Comparison of ENCODE assay signal across 8 mouse cellular contexts in genomic region chr3:20034719-20035404, GRCm38 (mm10). TPM values are rescaled to one million over a fixed set of nuclear protein-coding genes. Genes with fewer than 3 reads are reported as not detected.
DNase-seq lines count a peak whose midpoint lies in the region; ATAC-seq lines count a peak whose summit lies in the region.

Gene Hps3 (minus strand): TSS chr3:20035315.

- peak; percentile 88 for DNase-seq in NIH3T3 (ENCODE audit: low read depth)
- DNase-seq in cerebellum, postnatal 10 days, result peak; percentile 89 to 91
- peak; percentile 74 to 83 for DNase-seq in frontal cortex, postnatal 14 days (ENCODE audit: low spot score in 2 of 2)
- peak; percentile 87 to 90 for DNase-seq in layer of hippocampus, postnatal 36 days
- DNase-seq in lung, postnatal 36 days, result peak; percentile 93
- DNase-seq in retina, postnatal 1 day, result peak; percentile 88
- DNase-seq in urinary bladder, adult 18-20 months (ENCODE audit: low spot score in 2 of 2), result peak; percentile 78 to 90

- H3K27ac ChIP-seq in hindbrain, embryonic 13.5 days, result peak within 1 kb of the TSS; percentile 85

- WGBS in hindbrain, embryonic 13.5 days, result under 1% methylated on average over 47 of the region's 47 CpGs

- ATAC-seq in hindbrain, embryonic 13.5 days (ENCODE audit: low FRiP score), result peak; percentile 100

- peaks cover 13% of the 10 kb centered on the region for H3K4me1 ChIP-seq in hindbrain, embryonic 13.5 days (replicated peaks)

- peak within 1 kb of the TSS; percentile 79 for H3K4me3 ChIP-seq in hindbrain, embryonic 13.5 days

- peak within 1 kb of the TSS; percentile 74 for H3K4me2 ChIP-seq in hindbrain, embryonic 13.5 days

- H3K36me3 ChIP-seq in hindbrain, embryonic 13.5 days, result no peaks in the 10 kb centered on the region

- no peaks in the 10 kb centered on the region for H3K27me3 ChIP-seq in hindbrain, embryonic 13.5 days

- peak within 1 kb of the TSS; percentile 81 for H3K9ac ChIP-seq in hindbrain, embryonic 13.5 days

- no peaks in the 10 kb centered on the region for H3K9me3 ChIP-seq in hindbrain, embryonic 13.5 days

RNA-seq across cellular contexts. Expression of gene Hps3, which starts in this region (rescaled TPM):
- 13.3 and 13.8 TPM in 2 replicates for polyA plus RNA-seq in hindbrain, embryonic 13.5 days (2015; fragmentation: Nextera tagmentation; extraction: Ambion mirVana)
- 10 to 100 TPM; 20.5 to 22.0 TPM for total RNA-seq in layer of hippocampus, postnatal 36 days (2021)

Comparison
In these comparisons a context has a peak if more than half of its experiments do, and no peak if none do; other contexts are left out.
1. Peak in every context shown above with its lines: DNase-seq, ATAC-seq, H3K4me3 ChIP-seq and H3K27ac ChIP-seq.